Mouse (Mus musculus) heart, embryonic 12.5 days (tissue): Measurements from ENCODE around the gene Btc. TPM values are rescaled to one million over a fixed set of nuclear protein-coding genes. Genes with fewer than 3 reads are reported as not detected.

Experiments used
- ATAC-seq: fragments of 200-750 bp; cut with Nextera tagmentation; 2 replicates; pipeline ENCODE4 v1.8.0; 2017; ENCODE audit warnings: moderate TSS enrichment, moderate library complexity; ENCODE audit not compliant: insufficient number of reproducible peaks, low FRiP score
- H3K27ac ChIP-seq: fragments of 300-500 bp; sonication (generic); 2 replicates; pipeline ENCODE4 v1.5.1; 2016; ENCODE audit warnings: mild to moderate bottlenecking, moderate library complexity; ENCODE audit not compliant: poor library complexity, severe bottlenecking
- H3K27me3 ChIP-seq: fragments of 300-500 bp; sonication (generic); replicated peaks from 2 replicates; pipeline ENCODE4 v1.6.1; 2016; ENCODE audit warnings: mild to moderate bottlenecking, moderate library complexity
- H3K36me3 ChIP-seq: fragments of 300-500 bp; sonication (generic); 2 replicates; pipeline ENCODE4 v1.6.1; 2016; ENCODE audit warnings: mild to moderate bottlenecking, moderate library complexity
- H3K4me1 ChIP-seq: fragments of 300-500 bp; sonication (generic); replicated peaks from 2 replicates; pipeline ENCODE4 v1.6.1; 2016; ENCODE audit warnings: mild to moderate bottlenecking
- H3K4me2 ChIP-seq: fragments of 300-500 bp; sonication (generic); 2 replicates; pipeline ENCODE4 v1.6.1; 2016; ENCODE audit warnings: mild to moderate bottlenecking, moderate library complexity
- H3K4me3 ChIP-seq: fragments of 300-500 bp; sonication (generic); 2 replicates; pipeline ENCODE4 v1.5.1; 2016; ENCODE audit warnings: mild to moderate bottlenecking
- H3K9ac ChIP-seq: fragments of 300-500 bp; sonication (generic); 2 replicates; pipeline ENCODE4 v1.6.1; 2016; ENCODE audit warnings: mild to moderate bottlenecking, moderate library complexity
- H3K9me3 ChIP-seq: fragments of 300-500 bp; sonication (generic); replicated peaks from 2 replicates; pipeline ENCODE4 v1.6.1; 2016; ENCODE audit warnings: mild to moderate bottlenecking, moderate library complexity
- WGBS: fragments of 180-500 bp; shearing (Covaris S2); methylation state at CpG from one replicate; pipeline ENCODE4 v1.1.7; 2016; 5-methylcytosine and 5-hydroxymethylcytosine counted together
- polyA plus RNA-seq: library from polyadenylated mRNA; unstranded; fragments of >200 nt; fragmentation: Nextera tagmentation; extraction: Ambion mirVana; gene quantifications from 2 replicates; pipeline ENCODE4 v1.2.1, GENCODE M21; 2016

Btc gene
- polyA plus RNA-seq, 1 experiment from 2014 or later = 1.3 TPM

GRCm38 (mm10) chr5:91368061-91368565 lies 34.7 kb downstream of the Btc start:
- WGBS = 90% methylated on average over 13 of the region's 13 CpGs
- no peak for ATAC-seq

GRCm38 (mm10) chr5:91366925-91367324 lies 35.9 kb downstream of the Btc start:
- H3K4me1 ChIP-seq = no peaks in the 10 kb centered on the region
- no peak overlapping the region for H3K4me3 ChIP-seq
- no peak overlapping the region for H3K4me2 ChIP-seq
- no peak overlapping the region for H3K9ac ChIP-seq
- no peaks in the 10 kb centered on the region for H3K27me3 ChIP-seq
- H3K36me3 ChIP-seq = no peaks in the 10 kb centered on the region
- H3K27ac ChIP-seq = no peak overlapping the region
- ATAC-seq = no peak
- WGBS = 77% methylated on average over 10 of the region's 10 CpGs
- no peaks in the 10 kb centered on the region for H3K9me3 ChIP-seq

More at GRCm38 (mm10) chr5:91368061-91368565, 34.7 kb downstream of the Btc start:
- Histone ChIP-seq H3K9ac (no peak overlapping the region), H3K36me3 (no peaks in the 10 kb centered on the region), H3K9me3 (no peaks in the 10 kb centered on the region), H3K4me2 (no peak overlapping the region), H3K27ac (no peak overlapping the region), H3K4me3 (no peak overlapping the region), H3K4me1 (no peaks in the 10 kb centered on the region), H3K27me3 (no peaks in the 10 kb centered on the region)

GRCm38 (mm10) chr5:91363274-91363991 lies 39.4 kb downstream of the Btc start:
- no peaks in the 10 kb centered on the region for H3K9me3 ChIP-seq
- H3K9ac ChIP-seq = no peak overlapping the region
- ATAC-seq = no peak
- no peaks in the 10 kb centered on the region for H3K27me3 ChIP-seq
- no peak overlapping the region for H3K4me3 ChIP-seq
- H3K4me2 ChIP-seq = no peak overlapping the region
- H3K27ac ChIP-seq = no peak overlapping the region
- WGBS = 89% methylated on average over 6 of the region's 6 CpGs
- H3K4me1 ChIP-seq = no peaks in the 10 kb centered on the region
- H3K36me3 ChIP-seq = no peaks in the 10 kb centered on the region

DNA sequence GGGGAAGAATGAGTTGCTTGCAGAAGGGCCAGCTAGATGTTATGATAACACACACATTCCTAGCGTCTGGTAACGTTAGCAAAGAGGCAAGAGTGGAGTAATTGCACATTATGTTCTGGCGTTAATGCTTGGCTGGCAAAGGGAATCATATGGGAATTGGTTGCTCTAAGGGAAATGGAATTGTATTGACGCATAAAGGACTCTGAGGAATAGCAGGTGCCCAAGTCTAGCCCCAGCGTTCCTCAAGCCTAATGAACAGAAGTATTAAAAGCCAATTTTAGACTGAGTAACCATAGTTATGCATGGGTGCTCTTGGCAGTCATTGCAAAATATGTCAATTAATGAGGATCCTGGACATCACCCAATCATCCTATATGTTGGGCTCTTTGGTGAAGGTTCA lies 50.1 kb downstream of the Btc start:
- ATAC-seq = no peak
- Histone ChIP-seq H3K27ac (no peak overlapping the region), H3K9ac (no peak overlapping the region), H3K4me1 (no peaks in the 10 kb centered on the region), H3K27me3 (no peaks in the 10 kb centered on the region), H3K4me3 (no peak overlapping the region), H3K9me3 (no peaks in the 10 kb centered on the region), H3K4me2 (no peak overlapping the region), H3K36me3 (no peaks in the 10 kb centered on the region)
- WGBS = 66% methylated on average over 5 of the region's 5 CpGs

GRCm38 (mm10) chr5:91345681-91346080 lies 57.1 kb downstream of the Btc start:
- 68% methylated on average over 5 of the region's 5 CpGs for WGBS
- H3K36me3 ChIP-seq = no peaks in the 10 kb centered on the region
- H3K9ac ChIP-seq = no peak overlapping the region
- no peak for ATAC-seq
- H3K27me3 ChIP-seq = no peaks in the 10 kb centered on the region
- no peaks in the 10 kb centered on the region for H3K4me1 ChIP-seq
- 0 out of 2 replicates have a peak, but pooled peaks cover 5% of the 10 kb centered on the region for H3K9me3 ChIP-seq
- H3K27ac ChIP-seq = no peak overlapping the region
- H3K4me2 ChIP-seq = no peak overlapping the region
- no peak overlapping the region for H3K4me3 ChIP-seq

- Histone ChIP-seq H3K36me3 (no peaks in the 10 kb centered on the region), H3K9me3 (0 out of 2 replicates have a peak, but pooled peaks cover 5% of the 10 kb centered on the region), H3K27me3 (no peaks in the 10 kb centered on the region), H3K4me3 (no peak overlapping the region), H3K4me2 (no peak overlapping the region), H3K27ac (no peak overlapping the region), H3K4me1 (no peaks in the 10 kb centered on the region), H3K9ac (no peak overlapping the region)
- WGBS = 82% methylated on average over 2 of the region's 2 CpGs
- ATAC-seq = no peak
Measured at GRCm38 (mm10) chr5:91345064-91345463, 57.7 kb downstream of the Btc start.

DNA sequence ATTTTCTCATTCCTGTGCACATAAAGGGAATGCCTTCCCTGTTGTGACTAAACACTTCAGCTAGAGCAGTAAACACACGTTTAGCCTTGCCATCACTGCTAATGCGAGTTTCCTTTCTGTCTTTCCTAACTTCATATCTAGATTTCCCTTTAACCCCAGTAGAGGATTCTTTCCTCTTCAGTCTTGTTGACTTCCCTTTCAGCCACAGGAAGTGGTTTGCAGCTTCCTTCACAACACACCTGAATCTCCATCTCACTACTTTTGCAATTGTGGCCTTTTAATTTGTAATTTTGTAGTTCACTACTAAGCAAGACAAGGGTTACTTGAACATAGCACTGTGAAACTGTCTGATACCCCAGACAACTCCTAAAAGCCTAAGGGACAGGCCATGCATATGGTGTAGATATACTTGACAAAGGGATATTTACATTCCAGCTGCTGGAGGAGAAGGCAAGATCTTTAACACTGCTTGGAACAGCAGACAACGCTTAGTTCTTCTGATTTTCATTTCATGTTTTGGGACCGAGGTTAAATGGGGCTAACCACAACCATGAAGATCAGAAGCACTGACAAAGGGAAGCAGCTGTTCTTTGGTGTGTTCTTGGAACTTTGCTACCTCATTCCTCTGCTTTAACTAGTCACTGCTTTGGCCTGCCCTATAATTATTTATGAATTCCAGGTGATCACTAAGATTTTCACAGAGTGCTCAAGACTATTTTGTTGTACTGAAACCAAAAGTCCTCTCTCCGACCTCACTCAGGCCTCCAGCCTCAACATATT lies 60.6 kb downstream of the Btc start:
- WGBS = 73% methylated on average over 5 of the region's 5 CpGs
- H3K36me3 ChIP-seq = no peaks in the 10 kb centered on the region

DNA sequence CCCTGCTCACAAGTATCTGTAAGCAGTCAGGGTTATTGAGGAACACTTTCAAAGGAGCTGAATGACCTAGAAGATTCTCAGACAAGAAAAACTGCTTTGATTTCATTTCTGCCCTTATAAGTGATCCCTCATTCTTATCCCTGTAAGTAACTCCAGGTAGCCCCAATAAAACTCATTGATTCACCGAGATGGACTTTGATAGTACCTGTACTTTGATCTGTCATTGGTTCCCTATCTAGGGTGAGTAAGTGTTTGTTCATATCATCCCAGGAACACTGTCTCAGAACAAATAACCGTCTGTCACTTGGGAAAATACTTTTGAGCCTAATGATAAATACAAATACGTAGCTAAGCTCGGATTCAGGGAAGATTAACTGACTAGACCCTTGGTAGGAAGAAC lies 68.6 kb downstream of the Btc start:
- H3K4me3 ChIP-seq = no peak overlapping the region
- 72% methylated on average over 4 of the region's 4 CpGs for WGBS

More for the DNA sequence above, 60.6 kb downstream of the Btc start:
- ATAC-seq = no peak
- Histone ChIP-seq H3K4me3 (no peak overlapping the region), H3K9me3 (0 out of 2 replicates have a peak, but pooled peaks cover 5% of the 10 kb centered on the region), H3K27me3 (no peaks in the 10 kb centered on the region), H3K4me1 (no peaks in the 10 kb centered on the region), H3K4me2 (no peak overlapping the region), H3K9ac (no peak overlapping the region), H3K27ac (no peak overlapping the region)

GRCm38 (mm10) chr5:91332079-91332865 lies 70.5 kb downstream of the Btc start:
- Histone ChIP-seq H3K4me3 (no peak overlapping the region), H3K36me3 (no peaks in the 10 kb centered on the region), H3K9ac (no peak overlapping the region), H3K9me3 (0 out of 2 replicates have a peak, but pooled peaks cover 7% of the 10 kb centered on the region), H3K27me3 (no peaks in the 10 kb centered on the region), H3K27ac (no peak overlapping the region), H3K4me2 (no peak overlapping the region), H3K4me1 (no peaks in the 10 kb centered on the region)
- ATAC-seq = no peak
- 69% methylated on average over 4 of the region's 4 CpGs for WGBS

More for the DNA sequence above, 68.6 kb downstream of the Btc start:
- Histone ChIP-seq H3K9me3 (0 out of 2 replicates have a peak, but pooled peaks cover 5% of the 10 kb centered on the region), H3K36me3 (no peaks in the 10 kb centered on the region), H3K4me1 (no peaks in the 10 kb centered on the region), H3K27me3 (no peaks in the 10 kb centered on the region), H3K4me2 (no peak overlapping the region), H3K27ac (no peak overlapping the region), H3K9ac (no peak overlapping the region)
- no peak for ATAC-seq

GRCm38 (mm10) chr5:91321840-91322239 lies 81.0 kb downstream of the Btc start:
- no peak overlapping the region for H3K9ac ChIP-seq
- H3K4me1 ChIP-seq = no peaks in the 10 kb centered on the region
- 70% methylated on average over 1 of the region's 1 CpGs for WGBS
- no peak overlapping the region for H3K4me3 ChIP-seq
- no peak for ATAC-seq
- H3K9me3 ChIP-seq = no peaks in the 10 kb centered on the region
- H3K27me3 ChIP-seq = no peaks in the 10 kb centered on the region
- H3K36me3 ChIP-seq = no peaks in the 10 kb centered on the region
- no peak overlapping the region for H3K27ac ChIP-seq
- H3K4me2 ChIP-seq = no peak overlapping the region

- Histone ChIP-seq H3K9ac (no peak overlapping the region), H3K27me3 (no peaks in the 10 kb centered on the region), H3K27ac (no peak overlapping the region), H3K36me3 (no peaks in the 10 kb centered on the region), H3K4me3 (no peak overlapping the region), H3K4me2 (no peak overlapping the region), H3K4me1 (no peaks in the 10 kb centered on the region), H3K9me3 (no peaks in the 10 kb centered on the region)
- ATAC-seq = no peak
- whole genome bisulfite sequencing = 65% methylated on average over 4 of the region's 4 CpGs
Measured at GRCm38 (mm10) chr5:91320348-91320747, 82.4 kb downstream of the Btc start.
